Mouse (Mus musculus): ENCODE measurements around the gene S100z. TPM values are rescaled to one million over a fixed set of nuclear protein-coding genes. Genes with fewer than 3 reads are reported as not detected.

The S100z gene
- polyA plus RNA-seq (2012; rRNA removed): 0.25 TPM in 1 of 2 replicates, not detected in the other

DNA sequence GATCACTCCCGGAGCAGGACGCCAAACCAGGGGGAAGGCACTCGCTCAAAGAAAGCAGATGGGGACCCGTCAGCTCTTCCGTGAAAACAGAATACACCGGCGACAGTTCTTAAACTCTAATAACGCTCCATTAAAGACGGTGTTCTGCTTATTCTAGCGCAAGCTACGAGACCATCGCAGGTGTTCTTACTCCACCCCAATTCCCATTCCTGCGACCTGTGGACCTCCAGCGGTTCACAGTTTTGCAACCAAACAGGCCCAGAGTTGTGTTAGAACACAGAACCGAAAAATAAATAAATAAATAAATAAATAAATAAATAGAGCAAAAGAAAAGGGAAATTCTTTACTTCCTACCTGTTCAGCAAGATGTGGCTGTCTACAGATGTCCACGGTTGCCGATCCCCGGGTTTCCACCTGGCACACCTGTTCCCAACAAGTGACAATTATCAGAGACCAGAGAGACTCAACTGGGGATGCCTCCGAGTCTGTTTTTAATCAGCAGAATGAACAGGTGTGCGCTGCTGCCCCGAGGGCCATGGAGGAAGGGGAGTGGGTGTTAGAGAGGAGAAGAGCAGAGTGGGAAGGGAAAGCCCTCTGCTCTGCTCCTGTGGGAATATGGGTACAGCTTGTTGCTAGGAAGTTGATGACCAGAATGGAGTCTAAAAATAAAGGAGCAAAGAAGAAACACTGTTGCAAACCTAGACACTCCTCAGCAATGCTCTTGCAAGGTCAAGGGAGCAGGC lies at the start of gene S100z:
S100z (minus strand) TSS at position 51 of the 743 bp plus-strand sequence.
- DNase-seq (ENCODE audit: low spot score): no peak

DNA sequence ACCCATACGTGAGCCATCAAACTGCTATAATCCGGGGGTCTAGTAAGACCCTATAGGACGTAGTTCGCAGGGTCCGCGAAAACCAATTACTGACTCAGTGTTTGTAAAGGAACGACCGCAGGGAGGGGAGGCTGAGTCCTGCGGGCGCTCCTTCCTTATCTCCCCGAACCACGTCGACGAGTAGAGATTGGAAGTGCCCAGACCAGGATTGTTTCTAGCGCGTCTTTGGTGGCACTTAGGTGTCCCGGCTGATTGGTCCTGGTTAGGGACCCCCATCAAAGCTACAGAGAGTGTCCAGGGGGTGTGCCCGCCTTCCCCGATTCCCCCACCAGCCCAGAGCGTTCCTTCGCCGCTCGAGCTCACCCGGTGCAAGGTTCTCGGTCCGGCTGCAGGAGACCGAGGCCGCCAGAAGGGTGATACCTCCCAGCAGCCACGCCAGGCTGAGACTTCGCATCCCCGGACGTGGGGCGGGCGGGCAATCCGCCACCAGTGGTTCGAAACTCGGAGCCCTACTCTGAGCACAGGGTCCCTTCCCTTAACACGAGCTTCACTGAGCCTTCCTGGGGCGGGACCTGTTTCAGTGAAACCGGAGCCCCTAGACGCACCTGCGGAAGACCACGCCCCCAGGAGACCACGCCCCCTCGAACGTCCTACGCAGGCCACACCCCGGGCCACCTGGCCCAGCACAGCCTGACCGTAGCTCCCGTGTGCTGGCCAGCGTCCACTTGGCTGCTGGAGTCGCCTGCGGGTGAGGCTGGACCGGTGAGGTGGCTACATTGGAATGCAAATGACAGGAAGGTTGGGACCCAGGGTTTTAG lies 46.4 kb upstream of the S100z start, which contains the start of gene F2rl1:
F2rl1 (minus strand) TSS at position 554 of the 818 bp plus-strand sequence.
- peak; percentile 71 for DNase-seq (ENCODE audit: low spot score)

DNA sequence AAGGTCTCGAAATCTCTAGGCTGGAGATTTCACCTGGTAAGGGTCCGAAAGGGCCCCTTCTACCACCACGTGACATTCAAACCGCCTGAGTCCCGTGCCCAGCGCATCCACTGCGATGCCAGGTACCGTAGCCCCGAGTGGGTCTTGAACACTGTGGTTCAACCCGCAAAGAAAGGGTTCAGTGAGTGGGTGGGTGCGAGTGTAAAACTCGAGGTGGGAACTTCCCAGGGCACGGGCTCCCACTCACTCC lies 45.8 kb upstream of the S100z start:
- DNase-seq (ENCODE audit: low spot score): no peak

DNA sequence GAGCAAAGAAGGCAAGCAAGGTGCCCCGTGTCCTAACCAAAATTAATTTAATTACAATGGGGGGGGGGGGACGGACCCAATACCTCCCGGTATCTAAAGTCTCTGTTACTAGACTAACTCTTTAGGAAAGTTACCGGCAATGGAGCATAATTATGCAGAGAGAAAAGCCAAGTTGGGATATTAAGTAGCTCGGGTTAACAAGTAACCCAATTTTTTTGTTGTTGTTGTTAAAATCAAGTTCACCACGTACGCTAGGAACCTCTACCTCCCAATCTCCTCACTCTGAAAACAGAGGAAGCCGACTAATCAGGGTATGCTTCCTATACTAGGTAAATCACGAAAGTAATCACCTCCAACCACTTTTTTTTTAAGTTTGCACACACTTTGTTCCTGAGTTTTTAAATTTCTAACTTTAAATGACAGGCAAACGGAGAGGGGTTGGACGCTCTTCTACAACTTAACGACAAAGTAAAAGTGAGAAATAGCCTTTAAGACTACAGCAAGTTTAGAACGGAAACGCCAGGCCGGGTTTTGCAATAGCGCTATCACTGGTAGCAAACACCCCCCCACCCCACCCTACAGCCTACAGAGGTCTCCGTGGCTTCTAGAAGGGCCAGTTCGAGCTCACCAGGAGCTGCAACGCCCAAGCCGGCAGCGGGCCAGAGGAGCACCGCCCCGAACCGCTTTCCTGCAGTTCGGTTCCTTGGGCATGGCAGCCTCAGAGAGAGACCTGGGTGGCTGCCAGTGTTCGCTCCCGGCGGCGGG lies 45.3 kb upstream of the S100z start:
- DNase-seq (ENCODE audit: low spot score): peak; percentile 36

DNA sequence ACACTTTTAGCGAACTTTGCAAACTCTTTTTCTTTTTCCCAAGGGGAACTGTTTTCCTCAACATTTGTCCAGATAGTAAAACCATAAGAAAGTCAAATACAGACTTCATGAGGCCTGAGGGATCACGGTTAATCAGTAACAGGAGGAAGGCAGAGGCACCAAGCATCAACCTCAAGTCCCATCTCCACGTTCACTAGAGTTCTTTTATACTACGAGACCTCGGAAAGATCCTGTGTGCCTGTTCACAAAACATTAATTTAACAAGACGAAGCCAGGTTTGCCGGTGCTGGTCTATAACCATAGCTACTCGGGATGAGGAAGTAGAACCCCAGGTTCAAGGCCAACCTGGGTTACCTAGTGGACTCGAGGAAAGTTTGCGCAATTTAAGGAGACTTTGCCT lies 43.7 kb upstream of the S100z start:
- no peak for DNase-seq (ENCODE audit: low spot score)

DNA sequence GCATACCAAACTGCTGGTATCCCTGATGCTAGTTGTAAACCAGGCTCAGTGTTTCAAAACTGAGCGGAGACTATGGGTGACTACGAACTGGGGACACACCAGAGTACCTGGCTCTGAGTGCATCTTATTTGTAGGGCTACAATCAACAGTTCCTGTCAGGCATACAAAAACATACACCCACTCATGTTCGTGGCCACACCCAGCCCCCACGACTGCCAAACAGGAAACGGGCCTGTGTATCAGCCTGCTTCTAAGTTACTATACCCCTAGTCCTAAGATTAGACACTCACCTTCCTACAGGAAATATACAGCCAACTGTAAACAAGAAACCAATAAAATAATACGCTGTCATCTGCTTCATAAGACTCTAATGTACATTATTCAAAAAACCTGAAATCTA lies 42.5 kb upstream of the S100z start:
- DNase-seq (ENCODE audit: low spot score): no peak

DNA sequence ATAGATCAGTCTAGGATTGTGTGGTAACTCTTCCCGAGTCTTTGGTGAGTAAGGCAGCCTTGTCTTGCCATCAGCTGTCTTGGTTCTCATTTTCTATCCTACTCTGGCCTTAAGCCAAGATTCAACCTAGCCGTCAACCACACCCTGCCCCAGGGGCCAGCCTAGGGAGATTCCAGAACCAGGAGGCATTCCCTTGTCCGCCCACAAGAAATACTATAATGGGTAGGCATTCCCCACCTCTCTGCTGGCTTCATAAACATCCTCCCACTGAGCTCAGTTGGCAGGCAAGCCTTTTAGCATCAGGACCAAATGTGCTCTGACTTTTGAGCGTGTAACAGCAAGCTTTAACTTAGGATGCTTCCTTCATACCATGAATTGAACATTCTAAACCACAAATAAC lies 36.2 kb upstream of the S100z start:
- DNase-seq (ENCODE audit: low spot score): no peak

DNA sequence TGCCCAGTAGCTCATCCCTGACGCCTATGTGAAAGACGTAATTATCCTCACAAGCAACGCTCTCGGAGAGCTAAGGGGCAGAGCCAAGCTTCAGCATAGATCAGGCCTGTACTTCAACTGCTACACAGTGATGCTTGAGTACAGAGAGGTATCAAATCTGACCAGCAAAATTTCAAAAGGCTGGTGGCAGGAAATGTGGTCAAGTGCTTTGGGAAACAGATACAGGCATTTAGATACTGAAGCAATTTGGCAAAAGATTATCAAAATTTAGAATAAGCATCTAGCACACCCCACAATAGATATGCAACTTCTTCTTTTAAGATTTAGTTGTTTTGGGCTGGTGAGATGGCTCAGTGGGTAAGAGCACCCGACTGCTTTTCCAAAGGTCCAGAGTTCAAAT lies 31.5 kb upstream of the S100z start:
- no peak for DNase-seq (ENCODE audit: low spot score)

DNA sequence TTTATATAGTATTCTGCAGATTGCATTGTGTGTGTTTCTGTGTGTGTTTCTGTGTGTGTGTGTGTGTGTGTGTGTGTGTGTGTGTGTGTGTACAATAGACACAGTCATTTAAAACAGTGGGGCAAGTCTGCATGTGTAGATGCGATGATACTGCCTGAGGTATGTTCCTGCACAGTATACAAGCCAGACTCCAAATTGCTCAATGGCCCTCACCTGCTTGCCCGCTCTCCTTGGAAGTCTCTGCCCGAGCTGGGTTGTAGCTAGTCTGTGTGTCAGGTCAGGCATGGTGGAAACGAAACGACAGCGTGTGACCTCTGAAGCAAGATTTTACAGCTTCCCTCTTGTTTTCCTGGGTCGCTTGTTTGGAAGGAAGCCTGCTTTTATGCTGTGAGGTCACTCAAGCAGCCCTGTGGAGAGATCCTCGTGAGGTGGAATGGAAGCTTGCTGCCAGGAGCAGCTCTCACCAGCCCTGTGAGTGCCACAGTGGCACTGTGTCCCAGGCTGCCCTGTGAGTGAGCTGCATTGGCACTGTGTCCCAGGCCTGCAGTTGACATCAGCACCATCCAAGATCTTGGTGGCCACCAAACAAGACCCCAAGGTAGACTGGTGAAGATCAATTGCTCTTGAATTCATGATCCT lies 24.9 kb upstream of the S100z start:
- no peak for DNase-seq (ENCODE audit: low spot score)

DNA sequence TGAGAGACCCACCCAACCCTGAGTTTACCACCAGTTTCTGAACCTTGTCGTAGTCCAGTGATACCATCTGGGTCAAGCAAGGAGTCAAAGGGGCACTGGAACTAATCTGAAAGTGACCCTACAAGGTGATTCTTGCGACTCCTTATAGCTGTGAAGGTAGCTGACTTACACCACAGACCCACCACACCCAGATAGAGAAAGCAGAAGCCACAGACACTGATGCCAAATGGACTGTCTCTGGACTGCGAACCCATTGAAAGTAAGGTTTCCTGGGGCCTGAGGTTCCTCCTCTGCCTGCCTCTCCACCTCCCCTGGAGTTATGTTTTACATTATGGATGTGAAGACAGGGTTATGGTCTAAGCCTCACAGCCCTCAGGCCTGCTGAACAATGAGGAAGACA lies 18.1 kb upstream of the S100z start:
- no peak for DNase-seq (ENCODE audit: low spot score)

DNA sequence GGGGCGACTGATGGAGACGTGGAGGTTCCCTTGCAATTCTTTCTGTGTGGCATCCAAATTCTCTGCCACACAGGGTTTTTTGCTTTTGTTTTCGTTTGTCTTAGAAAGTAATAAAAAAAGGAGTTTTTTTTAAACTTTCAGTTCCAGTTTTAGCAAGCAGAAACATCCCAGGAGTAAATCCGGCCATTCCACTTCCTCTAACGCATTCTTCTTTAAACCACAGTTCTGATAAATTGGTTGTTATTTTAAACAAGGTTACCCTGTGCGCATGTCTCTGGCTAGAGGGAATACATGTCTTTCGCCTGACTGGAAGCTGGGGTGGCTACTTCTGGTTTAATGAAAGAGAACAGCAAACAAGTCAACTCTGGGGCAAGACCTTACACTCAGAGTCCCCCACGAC lies 16.3 kb upstream of the S100z start:
- DNase-seq (ENCODE audit: low spot score): no peak

DNA sequence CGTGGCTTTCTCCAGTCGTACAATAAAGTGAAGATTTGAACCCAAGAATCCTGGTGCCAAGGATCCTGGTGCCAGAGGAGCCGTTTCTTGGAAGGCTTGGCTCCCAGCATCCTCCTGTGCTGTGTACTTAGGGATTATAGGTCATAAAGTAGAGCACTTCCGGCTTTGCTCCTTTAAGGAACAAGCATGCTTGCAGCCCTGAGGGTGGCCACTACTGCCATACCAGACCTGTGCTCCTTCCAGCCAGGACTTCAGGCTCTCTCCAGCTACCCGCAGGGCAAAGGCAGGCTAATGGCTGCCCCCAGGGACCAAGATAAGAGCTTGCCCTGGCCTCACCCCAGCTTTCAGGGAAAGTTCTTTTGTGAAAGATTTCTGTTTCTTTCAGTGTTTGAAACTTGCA lies 14.8 kb upstream of the S100z start:
- no peak for DNase-seq (ENCODE audit: low spot score)

DNA sequence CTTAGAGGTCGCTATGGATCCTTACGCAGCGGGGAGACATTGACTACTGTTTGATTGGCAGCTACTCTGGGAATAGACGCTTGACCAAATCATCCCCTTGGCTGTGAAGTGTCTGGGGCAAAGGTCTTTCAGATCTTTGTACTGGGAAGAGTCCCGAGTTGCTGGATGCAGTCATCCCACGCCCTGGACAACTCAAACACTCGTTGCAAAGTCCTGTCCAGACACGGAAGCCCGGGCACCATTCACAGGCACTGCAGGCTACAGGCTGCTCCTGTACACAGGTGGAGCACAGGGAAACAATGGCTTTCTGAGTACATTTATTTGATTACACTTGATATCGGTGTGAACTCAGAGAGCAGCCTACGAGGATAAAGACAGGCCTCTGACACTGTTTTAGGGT lies 12.8 kb upstream of the S100z start:
- DNase-seq (ENCODE audit: low spot score): no peak

DNA sequence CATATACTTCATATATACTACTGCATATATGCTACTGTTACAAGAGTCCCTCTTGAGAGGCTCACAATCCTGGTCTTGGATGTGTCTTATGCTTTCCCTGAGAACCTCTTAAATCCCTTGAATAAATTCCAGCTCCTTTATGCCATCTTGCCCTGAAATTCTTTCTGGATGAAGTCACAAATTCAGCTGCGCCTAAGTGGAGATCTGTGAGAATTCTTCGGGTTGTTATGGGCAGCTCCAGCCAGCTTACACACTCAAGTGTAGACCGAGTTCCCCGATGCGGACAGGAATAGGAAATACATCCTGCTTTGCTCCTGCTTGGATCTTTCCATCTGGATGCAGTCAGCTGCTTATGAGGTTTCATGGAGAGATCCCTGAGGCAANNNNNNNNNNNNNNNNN lies 6.1 kb upstream of the S100z start:
- DNase-seq (ENCODE audit: low spot score): no peak

DNA sequence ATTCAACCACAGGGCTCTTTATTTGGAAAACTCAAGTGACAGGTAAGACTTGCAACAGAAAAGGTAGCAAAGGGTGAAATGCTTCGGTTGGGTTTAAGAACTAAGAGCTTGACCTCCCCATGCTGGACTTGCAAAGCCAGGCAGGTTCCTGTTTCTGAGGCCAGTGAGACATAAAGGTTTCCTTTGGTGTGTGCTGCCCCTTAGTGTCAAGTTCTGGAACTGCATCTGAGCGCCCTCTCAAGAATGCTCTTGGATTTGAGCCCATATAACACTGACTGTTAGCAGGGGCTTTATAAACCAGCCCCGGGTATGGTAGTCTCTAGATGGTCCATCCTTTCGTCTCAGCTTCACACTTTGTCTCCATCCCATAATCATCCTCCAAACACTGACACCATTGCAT lies 2.9 kb upstream of the S100z start:
- peak; percentile 50 for DNase-seq (ENCODE audit: low spot score)

DNA sequence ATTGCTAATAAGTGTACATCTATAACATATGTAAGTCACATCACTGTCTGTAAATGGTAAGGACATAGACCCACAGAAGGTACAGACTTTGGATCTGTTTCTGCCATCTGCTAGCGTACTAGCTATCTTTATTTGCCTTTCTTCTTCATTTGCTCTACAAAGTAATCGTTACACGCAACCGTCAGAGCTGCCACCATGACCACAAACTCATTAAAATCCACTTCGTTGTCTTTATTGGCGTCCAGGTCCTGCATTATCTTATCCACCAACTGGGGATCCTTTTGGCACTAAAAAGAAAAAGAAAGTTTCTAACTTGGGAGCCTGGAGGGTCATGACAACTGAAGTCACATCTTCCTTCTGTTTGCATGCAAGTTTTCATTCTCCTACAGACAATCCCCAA lies 1.3 kb downstream of the S100z start:
- no peak for DNase-seq (ENCODE audit: low spot score)

DNA sequence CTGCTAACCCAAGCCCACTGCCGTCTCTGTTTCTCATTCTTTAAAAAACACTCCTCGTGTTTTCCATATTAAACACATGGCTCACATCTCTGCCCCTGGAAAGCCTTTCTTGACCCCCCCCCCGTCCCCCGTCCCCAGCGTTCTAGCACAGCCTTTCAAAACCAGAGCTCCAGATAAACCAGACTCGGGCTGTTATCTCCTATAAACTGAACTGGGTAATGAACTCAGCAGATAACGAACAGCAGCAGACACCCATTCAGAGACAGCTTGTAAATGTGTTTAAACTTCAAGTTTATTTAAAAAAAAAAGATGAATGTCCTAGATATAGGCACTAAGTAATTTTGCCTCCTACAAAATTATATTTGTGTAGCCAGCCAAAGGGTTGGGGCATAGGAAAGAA lies 3.4 kb downstream of the S100z start:
- DNase-seq (ENCODE audit: low spot score): no peak

DNA sequence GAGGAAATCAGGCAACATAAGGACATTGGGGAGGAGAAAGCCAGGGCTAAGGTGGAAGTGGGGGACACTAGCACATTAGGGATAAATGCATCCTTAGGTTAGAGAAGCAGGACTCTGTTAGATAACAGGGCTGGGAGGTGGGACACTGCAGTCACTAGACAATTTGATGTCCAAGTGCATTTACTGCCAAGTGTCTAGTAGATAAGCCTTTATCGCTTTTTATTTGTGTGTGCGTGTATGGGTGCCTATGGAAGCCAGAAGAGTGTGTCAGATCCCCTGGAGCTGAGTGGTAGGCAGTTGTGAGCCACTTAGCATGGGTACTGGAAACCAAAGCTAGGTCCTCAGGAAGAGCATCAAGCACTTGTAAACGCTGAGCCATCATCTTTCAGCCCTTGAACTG lies 4.2 kb downstream of the S100z start:
- DNase-seq (ENCODE audit: low spot score): no peak

DNA sequence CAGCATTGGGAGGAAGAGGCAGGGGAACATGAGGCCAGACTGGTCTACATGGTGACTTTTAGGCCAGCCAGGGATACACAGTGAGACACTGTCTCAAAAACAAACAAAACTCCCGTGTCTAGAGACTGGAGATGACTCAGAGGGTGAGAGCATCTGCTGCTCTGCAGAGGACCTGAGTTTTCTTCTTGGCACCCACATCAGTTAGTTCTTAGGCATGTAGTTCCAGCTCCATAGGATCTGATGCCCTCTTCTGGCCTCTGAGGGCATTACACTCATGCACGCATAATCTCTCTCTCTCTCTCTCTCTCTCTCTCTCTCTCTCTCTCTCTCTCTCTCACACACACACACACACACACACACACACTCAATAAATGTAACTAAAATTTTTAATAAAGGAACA lies 7.6 kb downstream of the S100z start:
- no peak for DNase-seq (ENCODE audit: low spot score)

DNA sequence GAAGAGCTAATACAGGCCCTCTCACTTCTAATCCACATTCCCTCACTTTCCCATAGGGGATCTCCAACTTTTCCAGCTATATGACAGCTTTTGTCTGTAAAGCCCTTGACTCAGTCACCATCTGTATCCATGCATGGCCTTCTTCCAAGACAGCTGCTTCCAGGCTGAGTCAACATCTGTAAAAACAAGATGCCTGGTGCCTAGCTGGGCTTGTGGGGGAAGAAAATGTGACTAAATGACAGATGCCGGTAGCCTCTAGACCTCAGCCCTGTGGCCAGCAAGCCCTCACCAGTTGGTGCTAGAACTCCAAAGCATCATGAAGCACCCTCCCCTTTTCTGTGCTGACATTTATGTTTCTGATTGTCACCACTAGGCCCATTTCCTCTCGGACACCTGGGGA lies 27.0 kb downstream of the S100z start:
- DNase-seq (ENCODE audit: low spot score): no peak

DNA sequence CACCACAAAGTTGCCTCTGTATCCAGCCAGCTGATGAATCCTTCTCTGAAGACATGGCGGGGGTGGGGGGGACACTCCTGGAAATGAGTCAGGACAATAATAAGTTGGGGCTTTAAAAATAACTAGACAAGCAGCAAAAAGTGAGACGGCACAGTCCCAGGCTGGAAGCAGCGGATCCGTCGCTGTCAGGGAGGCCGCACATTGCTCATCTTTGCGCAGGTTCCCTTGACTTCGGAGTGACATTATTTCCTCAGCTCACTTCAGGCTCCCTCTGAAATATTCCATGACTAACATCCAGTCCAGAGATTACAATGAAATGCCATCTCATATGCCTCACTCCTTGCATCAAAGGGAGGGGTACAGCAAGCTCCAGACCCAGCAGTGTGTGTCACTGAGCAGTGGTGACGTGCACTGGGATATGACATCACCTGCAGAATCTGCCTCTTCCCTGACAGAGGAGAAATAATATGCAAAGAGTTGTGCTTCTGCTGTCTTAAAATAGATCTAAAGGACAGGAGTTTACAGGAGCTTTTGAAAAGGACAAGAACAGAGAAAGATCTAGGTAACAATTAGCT lies 27.8 kb downstream of the S100z start:
- DNase-seq (ENCODE audit: low spot score): no peak

DNA sequence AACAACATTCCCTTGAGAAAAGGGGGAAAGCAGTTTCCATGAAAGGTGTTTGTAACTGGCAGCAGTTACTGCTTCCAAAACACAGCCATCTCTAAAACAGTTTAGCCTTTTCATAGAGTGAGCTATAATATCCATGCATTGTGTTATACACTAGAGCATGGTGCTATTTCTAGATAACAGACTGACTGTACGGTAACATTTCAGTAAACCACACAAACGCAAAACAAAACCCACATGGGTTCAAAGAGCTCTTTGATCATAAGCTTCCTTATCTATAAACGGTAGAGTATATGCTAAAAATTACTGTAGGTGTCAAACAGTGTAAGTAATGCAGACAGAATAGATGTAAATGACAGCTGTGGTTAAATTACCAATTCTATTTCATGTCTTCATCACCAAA lies 28.8 kb downstream of the S100z start:
- DNase-seq (ENCODE audit: low spot score): no peak

Measured in urinary bladder, adult 2 months (tissue).